Mouse (Mus musculus): Measurements from ENCODE around the gene Mroh9. TPM values are rescaled to one million over a fixed set of nuclear protein-coding genes. Genes with fewer than 3 reads are reported as not detected.

Gene Mroh9
- polyA plus RNA-seq, 2 experiments from 2014 or later: not detected

Other genes starting within 250 kb of the Mroh9 start
- under 1 TPM; 0.22 to 0.72 TPM for gene Fmo1, start 219.1 kb downstream of the Mroh9 start, polyA plus RNA-seq (2017; shearing (Covaris generic))
- not detected for gene Fmo2, start 186.9 kb downstream of the Mroh9 start, polyA plus RNA-seq (2017; shearing (Covaris generic))
- not detected for gene Fmo6, start 148.2 kb downstream of the Mroh9 start, polyA plus RNA-seq (2017; shearing (Covaris generic))
- not detected for gene Fmo3, start 101.1 kb downstream of the Mroh9 start, polyA plus RNA-seq (2017; shearing (Covaris generic))
- not detected for gene Prrx1, start 228.0 kb upstream of the Mroh9 start, polyA plus RNA-seq (2017; shearing (Covaris generic))